ENCODE assay signal across 22 mouse cellular contexts in the genomic region with DNA sequence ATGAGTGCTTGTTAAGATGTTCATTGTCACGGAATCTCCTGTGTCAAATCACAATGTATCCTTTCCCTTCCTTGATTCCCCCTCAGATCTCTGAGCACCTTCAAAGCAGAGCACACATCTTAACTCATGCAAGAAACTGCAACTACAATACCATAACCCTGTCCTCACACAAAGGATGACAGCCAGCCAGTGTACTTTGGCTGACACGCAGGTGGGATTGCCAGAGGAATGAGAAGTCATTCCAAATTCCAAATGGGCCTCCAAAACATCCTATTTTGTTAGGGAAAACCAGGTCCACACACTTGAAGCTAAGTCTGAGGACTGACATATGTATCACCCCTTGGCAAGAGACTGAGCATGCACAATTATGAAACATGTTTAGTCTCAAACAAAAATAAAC. TPM values are rescaled to one million over a fixed set of nuclear protein-coding genes. Genes with fewer than 3 reads are reported as not detected.
DNase-seq lines count a peak whose midpoint lies in the region; ATAC-seq and TF ChIP-seq lines count a peak whose summit lies in the region.
"Had no signal": no experiment of that assay in that cellular context is flagged by ENCODE, and none has a peak within 500 bp of the region (broad histone marks: within the 10 kb centered on the region; RNA-seq: fewer than 3 reads in every experiment).

No protein-coding gene starts in this region.

- H3K27ac ChIP-seq in embryonic facial prominence, embryonic 14.5 days (replicated peaks; ENCODE audit: low read depth, low read length) = no peak overlapping the region
- H3K27ac ChIP-seq in embryonic facial prominence, embryonic 10.5 days (replicated peaks) = no peak overlapping the region
- no peak overlapping the region for H3K27ac ChIP-seq in heart, embryonic 12.5 days (ENCODE audit: poor library complexity, severe bottlenecking)
- H3K27ac ChIP-seq in gastrocnemius, adult 2 months = peak overlapping the region; percentile 69
- H3K27ac ChIP-seq: forebrain, embryonic 12.5 days; hindbrain, postnatal 0 days; limb, embryonic 13.5 days; liver, embryonic 14.5 days; neural tube, embryonic 12.5 days had no signal

- H3K4me1 ChIP-seq in embryonic facial prominence, embryonic 14.5 days (ENCODE audit: control insufficient read depth, insufficient read depth, low read length) = peaks cover 9% of the 10 kb centered on the region; the same call in 1 of the 2 replicates
- H3K4me1 ChIP-seq in embryonic facial prominence, embryonic 10.5 days = 0 out of 2 replicates have a peak, but pooled peaks cover 5% of the 10 kb centered on the region
- peaks cover 8% of the 10 kb centered on the region for H3K4me1 ChIP-seq in heart, embryonic 12.5 days (replicated peaks)
- H3K4me1 ChIP-seq: forebrain, embryonic 12.5 days; neural tube, embryonic 12.5 days had no signal

- TF ChIP-seq CTCF in gastrocnemius, adult 2 months (IDR thresholded peaks at IDR 0.05) = no peak

- no peaks in the 10 kb centered on the region for H3K36me3 ChIP-seq in embryonic facial prominence, embryonic 14.5 days (ENCODE audit: control insufficient read depth, insufficient read depth, low read length)
- no peaks in the 10 kb centered on the region for H3K36me3 ChIP-seq in embryonic facial prominence, embryonic 10.5 days (replicated peaks)
- H3K36me3 ChIP-seq in heart, embryonic 12.5 days = no peaks in the 10 kb centered on the region
- H3K36me3 ChIP-seq: forebrain, embryonic 12.5 days; limb, embryonic 13.5 days had no signal

- ATAC-seq in embryonic facial prominence, embryonic 14.5 days (ENCODE audit: low read depth) = no peak
- no peak for ATAC-seq in heart, embryonic 12.5 days (ENCODE audit: insufficient number of reproducible peaks, low FRiP score)
- no peak for ATAC-seq in erythroid progenitor cell, adult 5-6 weeks (replicated peaks; ENCODE audit: low FRiP score, poor library complexity, severe bottlenecking)
- ATAC-seq: hindbrain, postnatal 0 days; intestine, postnatal 0 days had no signal

- WGBS in embryonic facial prominence, embryonic 14.5 days = 76% methylated on average over 2 of the region's 2 CpGs
- WGBS in embryonic facial prominence, embryonic 10.5 days = 84% methylated on average over 2 of the region's 2 CpGs
- 72% methylated on average over 2 of the region's 2 CpGs for WGBS in heart, embryonic 12.5 days

- DNase-seq in embryonic facial prominence, embryonic 14.5 days (ENCODE audit: low spot score) = peak; percentile 35
- no peak for DNase-seq in embryonic facial prominence, embryonic 10.5 days (ENCODE audit: low spot score)
- peak; percentile 49 to 58 for DNase-seq in heart, adult 9 months (ENCODE audit: low spot score in 2 of 2)
- DNase-seq in gastrocnemius, adult 2 months = peak; percentile 38
- peak; percentile 29 to 39 for DNase-seq in heart, postnatal 36 days
- DNase-seq in testis, postnatal 14 days (ENCODE audit: low spot score) = no peak
- DNase-seq: adrenal gland, postnatal 25 days; cerebellum, adult 9-10 months; kidney, postnatal 4 days; layer of hippocampus, adult 9-11 months; lung, embryonic 14.5 days; midbrain, embryonic 14.5 days; right cerebral cortex, postnatal 25 days; thymus, postnatal 25 days had no signal

- no peaks in the 10 kb centered on the region for H3K9me3 ChIP-seq in embryonic facial prominence, embryonic 14.5 days (ENCODE audit: control insufficient read depth, low read length)
- no peaks in the 10 kb centered on the region for H3K9me3 ChIP-seq in embryonic facial prominence, embryonic 10.5 days
- no peaks in the 10 kb centered on the region for H3K9me3 ChIP-seq in heart, embryonic 12.5 days (replicated peaks)
- H3K9me3 ChIP-seq: forebrain, embryonic 12.5 days; neural tube, embryonic 12.5 days had no signal

- no peak overlapping the region for H3K4me2 ChIP-seq in embryonic facial prominence, embryonic 14.5 days (ENCODE audit: low read depth, low read length)
- no peak overlapping the region for H3K4me2 ChIP-seq in heart, embryonic 12.5 days
- H3K4me2 ChIP-seq: forebrain, embryonic 12.5 days; limb, embryonic 13.5 days; lung, embryonic 14.5 days; neural tube, embryonic 12.5 days had no signal

- no peak overlapping the region for H3K4me3 ChIP-seq in embryonic facial prominence, embryonic 14.5 days (ENCODE audit: low read depth, low read length)
- H3K4me3 ChIP-seq in embryonic facial prominence, embryonic 10.5 days = no peak overlapping the region
- no peak overlapping the region for H3K4me3 ChIP-seq in heart, embryonic 12.5 days
- H3K4me3 ChIP-seq in gastrocnemius, adult 2 months = no peak overlapping the region
- H3K4me3 ChIP-seq: forebrain, embryonic 12.5 days; limb, embryonic 13.5 days; neural tube, embryonic 12.5 days had no signal

- intact Hi-C loops in gastrocnemius, adult 2 months (cut with DNase I) = no loop called here
- intact Hi-C loops in heart, postnatal 36 days (cut with DNase I) = no loop called here

- H3K9ac ChIP-seq in embryonic facial prominence, embryonic 14.5 days (ENCODE audit: low read depth, low read length) = no peak overlapping the region
- no peak overlapping the region for H3K9ac ChIP-seq in heart, embryonic 12.5 days
- H3K9ac ChIP-seq: forebrain, embryonic 12.5 days; limb, embryonic 13.5 days; liver, embryonic 14.5 days; lung, embryonic 14.5 days; neural tube, embryonic 12.5 days had no signal

- no peaks in the 10 kb centered on the region for H3K27me3 ChIP-seq in embryonic facial prominence, embryonic 14.5 days (replicated peaks; ENCODE audit: control insufficient read depth, insufficient read depth, low read length)
- H3K27me3 ChIP-seq in embryonic facial prominence, embryonic 10.5 days (replicated peaks; ENCODE audit: low read depth, poor library complexity, severe bottlenecking) = no peaks in the 10 kb centered on the region
- H3K27me3 ChIP-seq in heart, embryonic 12.5 days (replicated peaks) = no peaks in the 10 kb centered on the region
- H3K27me3 ChIP-seq: forebrain, embryonic 12.5 days; limb, embryonic 13.5 days; neural tube, embryonic 12.5 days had no signal

RNA-seq across cellular contexts. Expression of gene Pid1, which starts 45.5 kb away (rescaled TPM):
- polyA plus RNA-seq in embryonic facial prominence, embryonic 14.5 days (2014; fragmentation: Nextera tagmentation; extraction: Ambion mirVana) = 38.8 and 40.4 TPM in 2 replicates
- 10.9 and 16.5 TPM in 2 replicates for polyA plus RNA-seq in embryonic facial prominence, embryonic 10.5 days (2016; fragmentation: Nextera tagmentation; extraction: Ambion mirVana)
- polyA plus RNA-seq in heart, embryonic 12.5 days (2016; fragmentation: Nextera tagmentation; extraction: Ambion mirVana) = 7.6 and 8.5 TPM in 2 replicates
- total RNA-seq in gastrocnemius, adult 2 months (2021) = 1 to 10 TPM; 5.1 to 8.1 TPM
- 10 to 100 TPM in 1 of 2 experiments, 1 to 10 TPM in 1; 7.3 to 12.7 TPM for total RNA-seq in heart, postnatal 36 days (2021)
- 3.4 and 4.0 TPM in 2 replicates for total RNA-seq in erythroid progenitor cell, adult 5-6 weeks (2015; ENCODE audit: low replicate concordance)
- total RNA-seq in erythroid progenitor cell, adult 5-6 weeks (2017; ENCODE audit: low replicate concordance) = 1.2 and 7.3 TPM in 2 replicates

Comparison
In these comparisons a context has a peak if more than half of its experiments do, and no peak if none do; other contexts are left out.
1. DNase-seq: peak in embryonic facial prominence, embryonic 14.5 days (single experiment), heart, adult 9 months (2 of 2), gastrocnemius, adult 2 months (single experiment) and heart, postnatal 36 days (2 of 2); none in embryonic facial prominence, embryonic 10.5 days (single experiment) and testis, postnatal 14 days (single experiment).